Mouse (Mus musculus): ENCODE results near the gene Axin1. TPM values are rescaled to one million over a fixed set of nuclear protein-coding genes. Genes with fewer than 3 reads are reported as not detected.
"Not testable (repeated sequence)": the region's sequence is repeated elsewhere in the genome, so short reads cannot be mapped to it uniquely, and the experiment has no call there.

Gene Axin1
- polyA plus RNA-seq, 1 experiment from 2014 or later, result 71.8 TPM

DNA sequence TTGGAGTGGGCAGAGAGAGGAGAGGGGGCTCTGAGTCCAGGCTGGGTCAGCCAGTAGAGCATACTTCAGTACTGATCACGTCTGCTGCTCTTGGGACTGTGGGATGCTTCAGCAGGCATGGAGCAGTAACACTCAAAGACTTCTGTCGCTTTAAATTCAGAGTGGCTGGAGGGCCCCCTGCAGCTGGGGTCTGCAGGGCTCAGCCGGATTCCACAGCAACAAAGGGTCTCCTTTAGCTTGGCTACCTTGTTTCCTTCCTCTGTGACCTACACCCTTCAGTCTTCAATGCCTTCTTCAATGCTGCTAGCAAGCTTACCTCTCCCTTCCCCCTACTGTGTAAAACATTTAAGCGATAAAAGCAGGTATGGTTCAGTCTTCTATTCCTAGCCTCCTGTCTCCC, 27.5 kb upstream of the Axin1 start:
- no peaks in the 10 kb centered on the region for H3K27me3 ChIP-seq
- DNase-seq (ENCODE audit: low read depth, low spot score) (no peak), ATAC-seq (no peak)
- POLR2A ChIA-PET, result no interaction called here
- in situ Hi-C loops (cut with MboI; ENCODE audit: low pct_unique_long_range_greater_than_20kb), result no loop called here
- CTCF ChIA-PET, result no interaction called here
- no peak for TF ChIP-seq CTCF (IDR thresholded peaks at IDR 0.05)

DNA sequence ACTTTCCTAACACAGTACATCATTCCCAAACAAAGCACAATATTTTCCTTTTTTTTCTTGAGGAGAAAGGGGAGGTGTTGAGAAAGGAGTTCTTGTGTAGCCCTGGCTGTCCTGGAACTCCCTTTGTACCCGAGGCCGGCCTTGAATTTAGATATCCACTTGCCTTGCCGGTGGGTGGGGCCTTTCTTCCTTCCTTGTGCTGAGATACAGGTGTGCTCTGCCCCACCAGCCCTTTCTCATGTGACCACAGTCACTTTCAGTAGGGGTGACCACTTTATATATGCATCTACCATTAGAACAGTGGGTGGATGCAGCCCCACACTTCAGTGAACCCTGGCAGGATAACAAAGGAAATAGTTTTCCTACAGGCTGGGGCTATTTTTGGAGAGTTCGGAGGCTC, 26.8 kb upstream of the Axin1 start:
- no peaks in the 10 kb centered on the region for H3K27me3 ChIP-seq
- DNase-seq (ENCODE audit: low read depth, low spot score) (no peak), ATAC-seq (no peak)
- ChIA-PET CTCF (no interaction called here), POLR2A (no interaction called here)
- TF ChIP-seq CTCF (IDR thresholded peaks at IDR 0.05), result no peak
- in situ Hi-C loops (cut with MboI; ENCODE audit: low pct_unique_long_range_greater_than_20kb), result no loop called here

DNA sequence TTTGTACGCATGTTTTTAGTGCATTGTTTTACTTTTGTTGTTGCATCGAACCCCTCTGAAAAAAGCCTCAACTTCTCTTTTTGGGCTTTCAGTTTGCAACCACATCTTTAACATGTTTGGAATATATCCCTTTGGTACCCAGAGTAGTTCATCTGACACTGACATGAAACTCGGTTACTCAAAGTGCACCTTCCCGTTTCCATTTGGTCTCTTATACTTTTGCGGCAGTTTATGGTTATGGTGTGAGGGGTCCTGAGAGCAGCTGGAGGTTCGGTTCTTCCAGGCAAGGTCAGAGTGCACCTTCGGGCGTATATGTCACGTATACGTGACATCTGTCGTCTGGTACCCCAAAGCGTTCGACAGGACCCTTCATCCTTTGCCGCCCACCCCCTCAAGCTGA, 25.7 kb upstream of the Axin1 start:
- DNase-seq (ENCODE audit: low read depth, low spot score) (no peak), ATAC-seq (no peak)
- POLR2A ChIA-PET, result interaction anchor here (0.6 to 1.2 kb wide), 2 partner anchors 10 to 825 kb away, joined by 3 read pairs; no protein-coding TSS in a partner anchor
- CTCF ChIA-PET, result interaction anchor here (1.3 to 1.9 kb wide), 2 partner anchors 12 to 103 kb away, joined by 4 read pairs; no protein-coding TSS in a partner anchor
- TF ChIP-seq CTCF (IDR thresholded peaks at IDR 0.05), result no peak
- in situ Hi-C loops (cut with MboI; ENCODE audit: low pct_unique_long_range_greater_than_20kb), result no loop called here
- H3K27me3 ChIP-seq, result no peaks in the 10 kb centered on the region

DNA sequence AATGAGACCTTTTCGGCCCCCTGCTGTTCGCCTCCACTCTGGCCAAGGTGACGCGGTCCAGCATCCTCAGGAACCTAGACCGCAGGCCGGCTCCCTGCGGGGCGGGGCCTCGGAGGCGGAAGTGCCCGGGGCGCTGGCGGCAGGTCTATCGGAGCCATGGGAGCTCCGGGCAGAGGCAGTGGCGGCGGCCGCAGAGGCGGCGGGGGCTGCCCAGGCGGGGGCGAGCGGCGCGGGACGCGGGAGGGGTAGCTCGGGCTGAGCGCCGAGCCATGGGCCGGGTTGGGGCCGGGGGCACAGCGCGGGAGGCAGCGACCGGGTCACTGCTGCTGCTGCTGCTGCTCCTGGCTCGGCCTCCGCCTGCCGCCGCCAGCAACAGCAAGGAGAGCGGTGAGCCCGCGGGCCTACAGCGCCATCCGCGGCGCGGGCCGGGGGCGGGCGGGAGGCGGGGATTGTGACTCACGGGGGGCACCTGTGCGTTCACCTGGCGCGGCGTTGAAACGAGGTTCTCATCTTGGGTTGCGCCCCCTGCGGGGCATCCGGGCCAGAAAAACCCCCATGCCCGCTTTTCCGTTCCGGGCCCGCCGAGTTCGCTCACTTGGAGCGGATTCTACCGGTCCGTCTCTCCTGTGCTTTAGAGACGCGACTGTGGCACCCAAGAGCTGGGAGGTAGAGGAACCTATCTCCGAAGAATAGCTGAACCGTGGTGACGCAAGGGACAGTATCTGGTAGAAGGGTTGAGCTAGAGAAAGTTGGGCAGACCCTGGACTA, 25.1 kb upstream of the Axin1 start, which contains the start of gene Tmem8:
Gene Tmem8, plus strand, starts transcription at position 119 of the 768 bp plus-strand sequence.
- no peak for TF ChIP-seq CTCF (IDR thresholded peaks at IDR 0.05)
- in situ Hi-C loops (cut with MboI; ENCODE audit: low pct_unique_long_range_greater_than_20kb), result no loop called here
- no peaks in the 10 kb centered on the region for H3K27me3 ChIP-seq
- POLR2A ChIA-PET, result interaction anchor here (0.5 to 1.2 kb wide), 2 partner anchors 11 to 93 kb away, joined by 3 to 5 read pairs; no protein-coding TSS in a partner anchor
- no peak for DNase-seq (ENCODE audit: low read depth, low spot score)
- peak; percentile 23 for ATAC-seq
- CTCF ChIA-PET, result interaction anchor here (1.3 to 1.9 kb wide), 3 partner anchors 12 to 130 kb away, joined by 4 read pairs; partner anchors contain the start of gene Fam234a

DNA sequence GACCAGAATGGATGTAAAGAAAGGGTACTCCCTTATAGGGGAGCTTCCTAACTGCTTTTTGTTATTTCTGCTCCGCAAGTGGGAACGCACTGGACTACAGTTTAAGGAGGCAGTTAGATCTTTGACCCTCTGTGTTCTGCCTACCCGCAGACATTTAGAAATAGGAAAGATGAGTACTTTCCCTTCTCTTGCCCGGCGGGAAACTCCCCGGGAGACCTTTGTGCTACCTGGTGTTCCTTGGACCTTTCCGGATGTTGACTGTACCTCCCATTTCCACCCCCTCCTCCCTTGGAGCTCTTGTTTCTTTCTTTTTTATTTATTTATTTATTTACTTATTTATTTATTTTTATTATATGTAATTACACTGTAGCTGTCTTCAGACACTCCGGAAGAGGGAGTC, 24.4 kb upstream of the Axin1 start:
- ATAC-seq (no peak), DNase-seq (ENCODE audit: low read depth, low spot score) (no peak)
- in situ Hi-C loops (cut with MboI; ENCODE audit: low pct_unique_long_range_greater_than_20kb), result no loop called here
- ChIA-PET POLR2A (interaction anchor here (1.2 kb wide), 1 partner anchor 11 kb away, joined by 3 read pairs; no protein-coding TSS in a partner anchor), CTCF (interaction anchor here (1.3 to 1.9 kb wide), 2 partner anchors 105 to 129 kb away, joined by 4 read pairs; partner anchors contain the start of gene Fam234a)
- no peaks in the 10 kb centered on the region for H3K27me3 ChIP-seq
- TF ChIP-seq CTCF (IDR thresholded peaks at IDR 0.05), result no peak

DNA sequence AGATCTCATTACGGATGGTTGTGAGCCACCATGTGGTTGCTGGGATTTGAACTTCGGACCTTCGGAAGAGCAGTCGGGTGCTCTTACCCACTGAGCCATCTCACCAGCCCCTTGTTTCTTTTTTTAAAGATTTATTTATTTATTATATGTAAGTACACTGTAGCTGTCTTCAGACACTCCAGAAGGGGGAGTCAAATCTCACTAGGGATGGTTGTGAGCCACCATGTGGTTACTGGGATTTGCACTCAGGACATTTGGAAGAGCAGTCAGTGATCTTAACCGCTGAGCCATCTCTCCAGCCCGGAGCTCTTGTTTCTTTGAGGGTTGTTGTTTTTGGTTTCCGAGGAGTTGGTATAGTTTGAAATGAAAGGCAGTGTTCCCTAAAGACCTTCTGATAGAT, 24.0 kb upstream of the Axin1 start:
- H3K27me3 ChIP-seq; DNase-seq (ENCODE audit: low read depth, low spot score); in situ Hi-C loops (cut with MboI; ENCODE audit: low pct_unique_long_range_greater_than_20kb); POLR2A ChIA-PET; ATAC-seq: not testable (repeated sequence)
- CTCF ChIA-PET, result interaction anchor here (1.1 to 1.3 kb wide), 3 partner anchors 9 to 129 kb away, joined by 3 to 4 read pairs (median 4); partner anchors contain the start of gene Fam234a

DNA sequence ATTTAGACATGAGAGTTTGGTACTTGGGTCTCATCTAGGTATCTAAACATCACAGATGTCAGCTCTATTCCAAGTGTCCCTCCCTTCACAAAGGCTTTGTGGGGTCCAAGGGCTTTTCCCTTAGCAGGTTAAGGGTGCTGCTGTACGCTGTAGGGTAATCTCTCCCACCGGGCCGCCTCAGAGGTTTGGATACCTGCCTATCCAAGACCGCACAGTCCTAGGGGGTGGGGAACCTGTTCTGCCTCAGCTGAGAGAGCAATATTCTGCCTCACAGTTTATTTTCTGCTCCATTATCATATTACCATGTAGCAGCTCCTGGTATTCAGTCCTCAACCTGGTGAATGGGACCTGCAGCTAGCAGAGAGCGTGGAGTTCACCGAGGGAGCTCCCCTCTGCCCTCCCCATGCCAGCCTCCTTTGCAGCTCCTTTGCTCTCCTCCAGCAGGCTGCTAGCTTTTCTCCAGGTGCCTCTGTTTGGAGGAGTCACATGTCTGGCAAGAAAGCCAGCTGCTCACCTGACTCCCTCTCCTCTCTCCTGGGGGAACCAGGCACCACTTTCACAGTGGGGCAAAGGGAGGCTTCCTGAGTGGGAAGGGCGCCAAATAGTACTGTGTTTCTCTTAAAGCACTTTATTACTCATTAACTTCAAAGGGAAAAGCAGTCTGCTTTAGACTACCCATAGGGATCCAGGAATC, 23.1 kb upstream of the Axin1 start:
- POLR2A ChIA-PET, result no interaction called here
- TF ChIP-seq CTCF (IDR thresholded peaks at IDR 0.05), result no peak
- in situ Hi-C loops (cut with MboI; ENCODE audit: low pct_unique_long_range_greater_than_20kb), result no loop called here
- CTCF ChIA-PET, result interaction anchor here (1.1 to 1.2 kb wide), 2 partner anchors 10 to 106 kb away, joined by 3 to 4 read pairs; no protein-coding TSS in a partner anchor
- no peaks in the 10 kb centered on the region for H3K27me3 ChIP-seq
- DNase-seq (ENCODE audit: low read depth, low spot score), result no peak
- ATAC-seq, result no peak

DNA sequence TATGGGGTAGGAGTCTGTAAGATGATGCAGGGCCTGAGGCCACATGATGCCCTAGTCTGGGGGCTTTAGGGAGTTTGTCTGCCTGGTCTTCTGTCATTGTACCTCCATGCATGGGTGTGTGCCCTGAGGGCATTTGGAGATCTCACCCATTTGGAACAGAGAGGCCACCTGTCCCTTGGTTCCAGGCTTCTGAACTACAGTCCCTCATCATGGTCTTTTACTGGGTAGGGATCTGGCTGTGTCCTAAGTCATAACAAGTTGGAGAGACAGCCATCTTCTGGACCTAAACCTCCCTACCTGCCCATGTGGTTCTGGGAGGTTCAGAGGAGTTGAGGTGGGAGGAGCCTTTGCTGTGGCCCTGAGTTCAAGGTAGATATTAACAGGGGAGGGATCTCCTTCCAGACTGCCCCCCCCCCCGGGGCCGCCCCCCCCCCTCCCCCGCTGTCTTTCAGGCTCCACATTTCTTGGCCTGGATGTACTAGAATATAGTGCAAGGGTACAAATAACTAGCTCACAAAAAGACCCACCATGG, 22.5 kb upstream of the Axin1 start:
- in situ Hi-C loops (cut with MboI; ENCODE audit: low pct_unique_long_range_greater_than_20kb), result no loop called here
- TF ChIP-seq CTCF (IDR thresholded peaks at IDR 0.05), result no peak
- H3K27me3 ChIP-seq, result no peaks in the 10 kb centered on the region
- ATAC-seq, result no peak
- DNase-seq (ENCODE audit: low read depth, low spot score), result no peak
- CTCF ChIA-PET, result interaction anchor here (1.2 kb wide), 1 partner anchor 105 kb away, joined by 4 read pairs; no protein-coding TSS in a partner anchor
- POLR2A ChIA-PET, result no interaction called here

DNA sequence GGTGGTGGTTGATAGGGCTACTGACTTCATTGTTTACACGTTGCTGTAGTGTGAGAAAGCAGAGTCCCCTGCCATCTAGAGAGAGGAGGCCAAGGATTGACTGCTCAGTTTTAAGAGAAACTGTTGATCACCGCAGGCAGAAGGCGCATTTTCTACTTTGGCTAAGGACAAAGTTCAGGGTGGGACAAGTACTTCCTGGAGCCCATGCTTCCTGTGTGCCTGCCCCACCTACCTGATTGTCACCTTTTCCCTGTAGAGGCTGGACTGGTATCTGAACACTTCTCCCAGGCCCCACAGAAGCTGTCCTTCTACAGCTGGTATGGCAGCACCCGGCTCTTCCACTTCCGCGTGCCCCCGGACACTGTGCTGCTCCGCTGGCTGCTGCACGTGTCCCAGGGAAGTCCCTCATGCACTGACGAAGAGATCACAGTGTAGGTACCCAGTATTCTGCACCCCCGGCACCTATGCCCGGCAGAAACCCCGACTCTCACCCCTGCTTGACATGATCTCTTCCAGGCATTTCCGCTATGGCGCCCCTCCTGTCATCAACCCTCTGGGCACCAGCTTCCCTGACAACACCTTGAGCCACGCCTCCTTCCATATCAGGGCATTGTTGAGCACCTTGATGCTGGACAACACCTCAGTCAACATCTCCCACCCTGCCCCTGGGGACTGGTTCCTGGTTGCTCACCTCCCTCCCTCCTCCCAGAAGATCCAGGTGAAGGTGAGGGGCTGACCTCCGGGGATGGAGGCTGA, 21.8 kb upstream of the Axin1 start:
- DNase-seq (ENCODE audit: low read depth, low spot score), result no peak
- ChIA-PET POLR2A (no interaction called here), CTCF (interaction anchor here (1.3 kb wide), 1 partner anchor 127 kb away, joined by 4 read pairs; the partner anchor contains the start of gene Fam234a)
- no peak for ATAC-seq
- in situ Hi-C loops (cut with MboI; ENCODE audit: low pct_unique_long_range_greater_than_20kb), result no loop called here
- no peak for TF ChIP-seq CTCF (IDR thresholded peaks at IDR 0.05)
- no peaks in the 10 kb centered on the region for H3K27me3 ChIP-seq

Measured in Patski (cell line).